Mouse (Mus musculus) NIH3T3 (cell line): ENCODE results near the gene Kif12.

ENCODE experiments used
- DNase-seq: peaks from one replicate; pipeline ENCODE4 v3.0.0-alpha.2; 2012; ENCODE audit warnings: low read depth

The Kif12 gene

DNA sequence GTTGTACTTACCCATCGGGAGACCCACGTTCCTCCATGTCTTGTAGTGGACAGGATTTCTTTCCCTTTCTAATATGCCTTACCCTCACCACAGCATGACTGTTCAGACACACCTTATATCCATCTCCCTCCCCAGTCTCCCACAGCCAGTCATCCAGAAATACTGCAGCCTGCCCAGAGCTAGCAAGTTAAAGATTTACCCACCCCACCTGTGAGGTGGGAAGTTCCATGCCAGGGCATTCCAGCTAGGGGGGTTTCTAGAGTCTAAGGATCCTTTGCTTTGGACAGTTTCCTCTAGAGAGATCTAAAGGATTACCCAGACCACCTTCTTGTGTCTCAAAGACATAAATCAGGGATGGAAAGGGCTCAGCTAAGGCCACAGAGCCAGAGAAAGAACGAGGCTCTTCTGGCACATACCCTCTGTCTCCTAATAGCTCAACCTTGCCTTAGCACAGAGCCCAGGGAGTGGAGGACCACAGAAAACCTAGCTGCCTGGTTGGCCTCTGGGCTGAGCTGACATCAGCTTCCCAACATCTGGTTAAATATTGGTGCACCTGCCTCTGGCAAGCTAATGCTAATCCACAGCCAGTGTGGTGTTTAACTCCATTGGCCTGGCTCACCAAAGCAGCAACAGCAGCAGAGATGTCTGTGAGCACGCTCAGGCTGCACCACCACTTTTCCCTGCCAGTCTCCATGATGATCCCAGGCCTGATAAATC, at the start of gene Kif12:
Gene Kif12, minus strand, starts transcription at position 163 of the 717 bp plus-strand sequence.
- no peak for DNase-seq

GRCm38 (mm10) chr4:63221096-63221958, 49.4 kb upstream of the Kif12 start:
- peak; percentile 79 for DNase-seq

- DNase-seq: no peak
These were observed 47.7 kb upstream of the Kif12 start for GRCm38 (mm10) chr4:63219635-63220034.

DNA sequence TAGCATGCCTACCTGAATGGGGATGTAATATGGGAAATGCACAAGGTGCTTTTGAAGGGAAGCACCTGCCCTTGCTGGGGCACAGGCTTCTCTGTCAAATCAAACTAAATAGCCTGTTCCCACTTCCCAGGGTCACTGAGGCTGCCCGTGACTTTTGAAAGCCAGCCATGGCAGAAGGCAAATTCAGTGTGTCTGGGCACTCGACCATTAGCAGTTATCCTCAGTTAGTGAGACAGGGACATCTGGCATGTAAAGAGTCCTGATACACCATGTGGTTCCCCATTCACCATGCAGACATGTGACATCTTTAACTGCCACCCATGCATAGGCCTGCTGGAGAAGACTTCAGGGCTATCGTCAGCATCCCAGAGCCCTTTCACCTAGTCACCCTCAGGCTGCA, 47.1 kb upstream of the Kif12 start:
- DNase-seq: no peak

DNA sequence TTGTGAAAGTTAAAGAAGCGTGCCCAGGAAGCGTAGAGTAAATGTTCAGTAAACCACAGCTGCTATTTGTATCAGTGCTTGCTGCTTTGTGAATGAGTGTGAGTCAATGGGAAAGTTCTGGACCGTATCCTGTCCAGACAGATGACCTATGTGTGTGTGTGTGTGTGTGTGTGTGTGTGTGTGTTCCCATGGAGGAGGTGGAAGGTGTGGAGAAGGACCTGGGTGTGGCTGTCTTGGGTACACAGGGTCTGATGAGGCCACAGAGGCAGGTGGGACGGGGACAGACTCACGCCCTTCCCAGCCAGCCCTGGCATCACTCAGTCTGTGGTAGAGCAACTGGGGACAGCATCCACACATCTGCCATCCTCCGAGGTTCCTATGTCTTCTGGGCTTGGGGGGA, 45.6 kb upstream of the Kif12 start:
- peak; percentile 27 for DNase-seq

DNA sequence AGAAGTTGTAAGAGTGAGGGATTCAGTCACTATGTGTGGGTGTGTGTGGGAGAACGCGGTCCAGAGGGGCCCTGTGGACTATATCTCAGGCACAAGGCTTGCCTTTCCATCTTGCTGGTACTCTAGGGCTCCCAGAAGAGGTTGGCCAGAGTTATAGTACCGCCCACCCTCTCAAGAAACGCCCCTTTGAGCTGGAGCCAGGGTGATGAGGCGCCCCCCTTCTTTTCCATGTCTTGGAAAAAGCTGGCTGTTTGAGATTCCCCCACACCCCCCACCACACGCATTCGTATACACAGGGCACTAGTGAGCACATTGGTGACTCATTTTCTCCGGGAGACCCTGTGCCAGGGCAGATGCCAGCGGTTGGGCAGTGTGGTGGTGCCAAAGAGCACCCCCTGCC, 44.6 kb upstream of the Kif12 start:
- DNase-seq: peak; percentile 82

DNA sequence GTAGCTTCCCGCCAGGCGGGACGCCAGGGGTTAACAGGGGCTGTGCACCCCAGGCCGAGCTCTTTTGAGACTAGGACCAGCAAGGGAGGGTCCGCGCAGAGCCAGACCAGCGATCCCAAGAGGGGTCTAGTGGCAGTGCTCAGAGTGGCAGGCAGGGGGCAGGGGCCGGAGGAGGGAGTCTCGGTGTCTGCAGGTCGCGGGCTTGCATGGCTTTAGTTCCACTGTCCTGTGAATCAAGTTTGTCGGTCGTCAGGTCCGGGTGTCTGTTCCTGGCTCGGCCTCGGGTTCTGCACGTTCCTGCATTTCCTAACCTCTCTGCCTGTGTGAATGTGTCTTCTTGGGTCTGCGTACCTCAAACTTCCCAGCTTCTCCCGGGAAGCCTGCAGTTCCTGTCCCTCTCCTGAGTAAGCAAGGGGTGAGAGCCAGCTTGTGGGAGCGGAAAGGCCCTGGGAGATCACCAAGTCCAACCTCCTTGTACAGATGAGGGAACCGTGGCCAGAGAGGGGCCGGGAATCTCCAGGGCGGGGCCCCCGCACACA, 44.1 kb upstream of the Kif12 start:
- DNase-seq: peak; percentile 69

DNA sequence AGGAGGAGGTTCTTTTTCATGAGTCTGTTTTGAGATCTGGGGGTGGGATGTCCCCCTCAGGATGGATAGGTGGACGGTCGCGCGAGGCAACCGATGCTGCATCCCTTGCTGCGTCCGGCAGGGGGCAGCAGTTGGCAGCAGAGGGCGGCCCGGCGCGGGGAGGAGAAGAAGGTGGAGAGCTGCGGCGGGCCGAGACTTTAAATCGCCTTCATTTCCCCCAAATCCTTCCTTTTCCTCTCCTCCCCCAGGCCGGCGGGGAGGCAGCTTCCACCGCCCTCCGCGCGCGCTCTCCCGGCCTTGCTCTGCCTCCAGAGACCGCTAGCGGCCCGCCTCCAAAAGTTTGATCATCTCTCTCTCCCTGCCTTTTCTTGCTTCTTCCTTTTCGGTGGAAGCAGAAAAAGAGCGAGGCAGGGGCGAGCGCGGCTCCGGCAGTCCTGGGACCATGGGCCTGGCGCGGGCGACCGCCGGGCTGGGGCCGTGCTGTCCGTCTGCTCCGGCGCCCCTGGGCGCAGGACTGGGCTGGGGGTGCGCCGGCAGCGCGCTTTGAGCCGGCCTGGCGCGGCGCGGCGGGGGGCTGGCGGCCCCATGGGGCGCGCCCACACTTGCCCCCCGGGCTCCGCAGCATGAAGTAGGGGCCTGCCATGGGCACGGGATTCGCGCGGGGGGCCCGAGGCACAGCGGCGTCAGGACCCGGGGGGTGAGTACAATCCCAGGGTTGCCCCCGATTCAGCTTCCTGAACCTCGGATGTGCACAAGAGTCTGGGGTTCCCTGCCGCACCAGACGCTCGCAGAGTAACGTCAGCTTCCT, 43.5 kb upstream of the Kif12 start:
- DNase-seq: peak; percentile 92

- DNase-seq: peak; percentile 38
These were observed 42.1 kb upstream of the Kif12 start, which contains the start of gene Col27a1 for GRCm38 (mm10) chr4:63213907-63214621. Gene Col27a1 (plus strand): TSS chr4:63214004.

- DNase-seq: no peak
These were observed 33.7 kb upstream of the Kif12 start for GRCm38 (mm10) chr4:63205583-63205982.

DNA sequence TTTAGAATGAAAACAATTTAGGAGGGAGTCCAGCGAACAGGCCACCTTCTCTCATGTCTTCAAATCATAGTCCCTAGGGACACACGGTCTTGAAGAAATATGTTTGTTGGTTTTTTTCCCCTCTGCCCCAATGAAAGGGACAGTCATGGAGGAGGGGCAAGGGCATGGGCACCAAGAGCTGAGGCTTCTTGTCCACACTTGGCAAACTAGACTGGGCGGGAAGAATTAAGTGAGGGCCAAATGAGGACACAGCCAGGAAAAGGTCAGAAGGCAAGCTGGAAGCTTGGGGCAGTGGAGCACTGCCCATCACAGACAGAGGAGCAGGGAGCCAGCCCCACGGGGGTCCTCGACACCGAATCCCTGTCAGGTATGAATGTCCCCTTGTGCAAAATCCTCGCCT, 31.9 kb upstream of the Kif12 start:
- no peak for DNase-seq

- DNase-seq: no peak
These were observed 27.4 kb upstream of the Kif12 start for GRCm38 (mm10) chr4:63199366-63199765.

- DNase-seq: no peak
These were observed 22.4 kb upstream of the Kif12 start for GRCm38 (mm10) chr4:63194366-63194765.

DNA sequence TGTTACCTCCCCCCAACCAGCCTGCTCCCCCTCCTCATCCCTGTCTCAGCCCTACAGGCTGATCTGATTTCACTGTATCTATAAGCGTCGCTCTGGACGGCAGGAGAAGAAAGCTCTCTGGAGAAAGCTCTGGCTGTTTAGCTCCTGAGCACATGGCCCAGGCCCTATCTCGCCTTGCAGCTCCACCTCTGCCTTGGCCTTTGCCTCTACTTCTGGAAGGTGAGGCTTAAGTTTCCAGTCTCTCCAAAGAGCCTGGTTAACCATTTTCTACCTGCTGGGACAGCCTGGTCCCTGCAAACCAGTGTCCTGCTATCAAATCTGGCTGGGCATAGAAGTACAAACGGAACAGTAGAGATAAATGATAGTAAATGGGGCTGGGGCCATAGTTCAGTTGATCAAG, 19.7 kb upstream of the Kif12 start:
- no peak for DNase-seq

- DNase-seq: no peak
These were observed 14.4 kb upstream of the Kif12 start for GRCm38 (mm10) chr4:63186281-63186870.

GRCm38 (mm10) chr4:63181556-63181955, 9.6 kb upstream of the Kif12 start:
- DNase-seq: peak; percentile 83

DNA sequence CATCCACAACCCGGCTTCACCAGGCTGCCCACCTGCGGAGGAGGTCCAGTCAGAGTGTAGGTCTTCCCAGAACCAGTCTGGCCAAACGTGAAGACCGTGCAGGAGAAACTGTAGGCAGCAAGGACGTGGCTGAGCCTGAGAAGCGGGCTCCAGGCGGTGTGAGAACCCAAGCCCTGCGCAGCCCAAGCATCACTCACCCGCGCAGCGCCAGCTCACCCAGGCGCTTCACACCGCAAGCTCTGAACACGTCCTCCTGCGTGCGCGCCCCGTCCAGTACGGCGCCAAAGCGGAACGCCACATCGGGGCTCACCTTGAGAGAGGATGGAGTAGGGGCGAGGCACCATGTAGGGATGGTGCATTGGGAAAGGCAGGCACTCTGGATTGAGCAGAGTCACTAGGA, 809 bp downstream of the Kif12 start:
- DNase-seq: no peak

- DNase-seq: no peak
These were observed 1.9 kb downstream of the Kif12 start for GRCm38 (mm10) chr4:63170061-63170460.

- no peak for DNase-seq
These were observed 5.6 kb downstream of the Kif12 start for GRCm38 (mm10) chr4:63166323-63166722.

DNA sequence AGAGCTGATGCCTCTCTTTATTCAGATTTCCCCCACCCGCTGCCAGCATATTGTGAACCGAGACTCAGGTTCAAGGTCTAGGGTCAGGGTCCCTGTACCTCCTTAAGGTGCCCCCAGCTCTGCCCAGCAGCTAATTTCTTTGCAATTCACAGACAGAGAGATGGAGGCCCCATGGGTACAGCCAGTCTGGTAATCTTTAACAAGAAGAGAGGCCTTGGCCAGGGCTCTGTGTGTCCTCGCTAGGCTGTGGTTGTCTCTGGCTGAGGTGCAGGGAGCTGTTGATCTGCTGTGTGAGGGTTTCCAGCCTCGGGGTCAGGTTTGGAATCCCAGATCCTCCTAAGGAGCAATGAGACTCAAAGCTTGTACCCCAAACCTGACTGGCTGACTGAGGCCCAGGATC, 6.3 kb downstream of the Kif12 start:
- no peak for DNase-seq

DNA sequence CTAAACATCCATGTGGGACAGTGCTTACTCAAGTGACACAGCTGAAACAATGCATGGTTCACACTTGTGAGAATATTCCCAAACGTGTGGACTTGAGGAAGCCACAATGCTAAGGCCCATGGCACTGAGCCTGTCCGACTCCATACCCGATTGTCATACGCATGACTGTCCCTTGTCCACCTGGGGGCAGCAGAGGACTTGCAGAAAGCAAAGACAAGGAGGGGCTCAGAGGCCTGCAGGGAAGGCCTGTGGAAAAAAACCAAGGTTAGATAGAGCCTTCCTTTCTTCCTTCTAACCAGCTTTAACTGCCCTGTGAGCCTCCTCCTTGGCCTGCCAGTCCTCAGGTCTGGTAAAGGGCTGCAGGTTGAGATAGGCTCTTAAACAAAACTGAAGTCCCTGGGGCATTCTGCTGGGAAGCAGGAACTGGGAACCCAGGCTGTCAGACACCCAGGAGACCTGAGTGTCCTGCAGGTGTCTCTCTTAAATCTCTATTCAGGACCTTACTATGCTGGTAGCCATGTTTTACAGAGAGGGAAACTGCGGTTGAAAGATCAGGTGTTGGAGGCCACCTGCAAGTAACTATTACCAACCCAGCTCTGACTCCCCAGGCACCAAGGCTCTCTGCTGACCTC, 12.9 kb downstream of the Kif12 start:
- peak; percentile 93 for DNase-seq
